Mouse (Mus musculus) heart, postnatal 0 days (tissue): Measurements from ENCODE around the gene Efnb3.

Experiments
- CTCF ChIP-seq: IDR thresholded peaks from 2 replicates; pipeline ENCODE4 v1.5.1; 2016; ENCODE audit warnings: antibody characterized with exemption, control low read depth, low read depth
- EP300 ChIP-seq: IDR thresholded peaks from 2 replicates; pipeline ENCODE4 v1.6.1; 2016; ENCODE audit warnings: antibody characterized with exemption, low read depth

GRCm38 (mm10) chr11:69527098-69528030 lies 32.6 kb downstream of the Efnb3 start:
- TF ChIP-seq CTCF (no peak), EP300 (no peak)
